Mouse (Mus musculus) forebrain, embryonic 10.5 days (tissue): ENCODE data around the gene Otop2. TPM values are rescaled to one million over a fixed set of nuclear protein-coding genes. Genes with fewer than 3 reads are reported as not detected.
A peak's percentile ranks its signal among the peaks of the same experiment; 100 is the strongest.

ENCODE experiments used
- DNase-seq: peaks from one replicate; pipeline ENCODE4 v3.0.0-alpha.2; 2017; ENCODE audit warnings: low spot score; ENCODE audit errors: extremely low spot score
- H3K27ac ChIP-seq: fragments of 300-500 bp; sonication (generic); 2 replicates; pipeline ENCODE4 v1.5.1; 2016; ENCODE audit warnings: mild to moderate bottlenecking
- H3K27me3 ChIP-seq: fragments of 300-500 bp; sonication (generic); 2 replicates; pipeline ENCODE4 v1.6.1; 2016; ENCODE audit warnings: mild to moderate bottlenecking; ENCODE audit not compliant: poor library complexity, severe bottlenecking
- H3K36me3 ChIP-seq: fragments of 300-500 bp; sonication (generic); replicated peaks from 2 replicates; pipeline ENCODE4 v1.6.1; 2016; ENCODE audit warnings: mild to moderate bottlenecking, moderate library complexity
- H3K4me1 ChIP-seq: fragments of 300-500 bp; sonication (generic); 2 replicates; pipeline ENCODE4 v1.6.1; 2016
- H3K4me3 ChIP-seq: fragments of 300-500 bp; sonication (generic); 2 replicates; pipeline ENCODE4 v1.5.1; 2016; ENCODE audit warnings: mild to moderate bottlenecking, moderate library complexity
- H3K9me3 ChIP-seq: fragments of 300-500 bp; sonication (generic); 2 replicates; pipeline ENCODE4 v1.6.1; 2016; ENCODE audit warnings: mild to moderate bottlenecking, moderate library complexity
- WGBS: fragments of 180-500 bp; shearing (Covaris S2); methylation state at CpG from one replicate; pipeline ENCODE4 v1.1.7; 2016; 5-methylcytosine and 5-hydroxymethylcytosine counted together
- polyA plus RNA-seq: library from polyadenylated mRNA; unstranded; fragments of >200 nt; fragmentation: Nextera tagmentation; extraction: Ambion mirVana; gene quantifications from 2 replicates; pipeline ENCODE4 v1.2.1, GENCODE M21; 2016

The Otop2 gene
- polyA plus RNA-seq, 1 experiment from 2014 or later: 0.12 TPM

DNA sequence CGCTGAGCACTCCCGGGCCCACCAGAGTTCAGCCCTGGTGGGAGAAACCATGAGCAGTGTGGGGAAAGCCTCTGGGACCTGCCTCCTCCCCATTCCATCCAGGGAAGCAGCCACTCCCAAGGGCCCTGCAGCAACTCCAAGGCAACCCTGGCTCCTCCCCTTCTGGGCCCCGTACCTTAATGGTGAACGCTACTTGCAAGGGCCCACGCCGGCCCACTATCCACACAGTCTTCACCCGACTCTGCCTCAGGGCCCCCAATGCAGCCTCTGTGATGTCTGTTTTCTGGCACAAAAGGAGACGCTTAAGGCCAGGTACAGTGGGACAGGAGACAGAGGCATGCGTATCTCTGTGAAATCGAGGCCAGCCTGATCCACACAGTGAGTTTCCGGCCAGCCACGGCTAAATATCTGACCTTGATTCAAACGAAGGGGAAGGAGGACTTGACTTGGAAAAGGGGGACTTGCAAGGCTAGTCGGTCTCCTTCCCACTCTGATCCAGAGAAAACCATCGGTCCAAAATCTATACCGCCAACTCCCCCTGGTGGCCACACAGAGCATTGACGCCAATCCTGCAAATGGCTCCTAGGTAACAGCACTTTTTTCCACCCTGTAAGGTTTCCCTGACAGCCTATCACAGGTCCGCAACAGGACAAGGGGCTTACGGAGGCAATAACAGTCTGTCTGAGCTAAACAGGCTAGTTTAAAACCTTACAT, 36.7 kb upstream of the Otop2 start:
- 33% methylated on average over 19 of the region's 19 CpGs for WGBS
- no peaks in the 10 kb centered on the region for H3K9me3 ChIP-seq
- H3K36me3 ChIP-seq: peaks cover 23% of the 10 kb centered on the region
- no peak overlapping the region for H3K4me3 ChIP-seq
- DNase-seq: peak; percentile 82
- no peak overlapping the region for H3K27ac ChIP-seq
- peaks cover 51% of the 10 kb centered on the region for H3K27me3 ChIP-seq
- H3K4me1 ChIP-seq: peaks cover 65% of the 10 kb centered on the region

DNA sequence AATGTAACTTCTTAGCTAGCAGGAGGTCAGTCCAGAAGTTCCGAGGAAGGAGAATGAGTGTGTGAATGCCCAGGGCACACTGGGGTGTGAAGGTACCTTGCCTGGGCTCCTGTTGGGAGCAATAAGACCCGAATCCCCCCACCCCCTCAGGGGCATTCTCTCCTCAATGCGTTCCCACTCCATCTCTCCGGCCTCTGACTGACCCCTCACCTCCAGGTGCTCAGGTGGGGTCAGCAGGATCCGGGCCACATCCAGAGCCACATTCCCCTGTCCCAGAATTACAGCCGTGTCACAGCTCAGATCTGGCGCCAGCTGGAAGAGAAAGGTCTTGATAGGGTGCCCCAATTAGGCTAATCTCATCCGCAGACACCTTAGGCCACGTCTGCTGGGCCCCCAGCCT, 35.9 kb upstream of the Otop2 start:
- H3K4me1 ChIP-seq: peaks cover 65% of the 10 kb centered on the region

DNA sequence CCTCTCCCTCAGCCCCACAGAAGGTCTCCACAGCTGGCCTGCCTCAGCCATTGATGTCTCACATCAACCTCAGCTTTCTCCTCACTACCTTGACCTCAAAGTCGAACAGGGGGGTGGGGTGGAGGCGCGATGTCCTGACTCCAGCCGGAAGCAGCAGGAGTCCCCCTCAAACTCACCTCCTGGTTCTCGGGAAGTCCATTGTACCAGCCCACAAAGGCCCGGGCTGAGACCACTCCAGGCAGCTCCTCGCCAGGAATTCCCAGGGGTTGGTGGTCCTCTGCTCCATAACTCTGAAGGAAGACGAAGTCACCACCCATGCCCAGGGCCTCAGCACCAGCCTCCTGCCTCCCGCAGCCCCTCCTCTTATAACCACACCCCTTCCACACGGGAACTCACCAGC, 35.5 kb upstream of the Otop2 start:
- peaks cover 39% of the 10 kb centered on the region for H3K27me3 ChIP-seq
- no peak for DNase-seq
- peaks cover 23% of the 10 kb centered on the region for H3K36me3 ChIP-seq
- H3K9me3 ChIP-seq: no peaks in the 10 kb centered on the region
- H3K27ac ChIP-seq: no peak overlapping the region
- peaks cover 65% of the 10 kb centered on the region for H3K4me1 ChIP-seq
- no peak overlapping the region for H3K4me3 ChIP-seq
- WGBS: 73% methylated on average over 10 of the region's 10 CpGs

More for the DNA sequence above, 35.9 kb upstream of the Otop2 start:
- H3K27ac ChIP-seq: no peak overlapping the region
- H3K4me3 ChIP-seq: no peak overlapping the region
- H3K27me3 ChIP-seq: peaks cover 43% of the 10 kb centered on the region
- DNase-seq: no peak
- WGBS: 83% methylated on average over 9 of the region's 9 CpGs
- H3K9me3 ChIP-seq: no peaks in the 10 kb centered on the region
- H3K36me3 ChIP-seq: peaks cover 23% of the 10 kb centered on the region

DNA sequence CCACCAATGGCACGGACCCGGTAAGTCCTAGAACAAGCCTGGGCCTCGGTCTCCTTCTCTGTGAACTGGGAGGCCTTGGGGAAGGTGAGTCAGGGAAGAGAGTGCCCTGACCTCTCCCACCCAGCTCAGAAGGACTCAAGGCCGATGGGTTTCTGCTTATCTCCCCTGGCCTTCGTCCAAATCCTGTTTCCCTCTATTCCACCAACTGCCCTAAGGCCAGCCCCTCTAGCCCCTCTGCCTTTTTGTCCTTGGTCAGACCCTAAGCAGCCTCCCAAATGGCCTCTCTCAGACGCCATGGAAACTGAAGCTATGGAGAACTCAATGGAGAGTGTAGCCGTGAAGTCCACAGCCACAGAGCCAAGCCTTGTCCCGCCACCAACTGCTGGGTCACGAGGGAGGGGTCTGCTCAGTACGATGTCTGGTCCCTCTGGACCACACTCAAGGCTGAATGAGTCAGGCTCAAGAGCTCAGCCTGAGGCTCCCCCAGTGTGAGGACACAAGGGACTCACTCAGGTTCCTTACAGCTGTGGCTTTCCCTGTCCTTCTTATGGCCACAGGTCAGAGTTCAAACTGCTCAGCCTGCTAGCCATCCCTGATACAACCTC, 34.0 kb upstream of the Otop2 start:
- Histone ChIP-seq H3K27me3 (peaks cover 24% of the 10 kb centered on the region), H3K36me3 (peaks cover 20% of the 10 kb centered on the region), H3K9me3 (no peaks in the 10 kb centered on the region), H3K27ac (no peak overlapping the region), H3K4me1 (peaks cover 57% of the 10 kb centered on the region), H3K4me3 (no peak overlapping the region)
- no peak for DNase-seq
- WGBS: 81% methylated on average over 10 of the region's 10 CpGs

DNA sequence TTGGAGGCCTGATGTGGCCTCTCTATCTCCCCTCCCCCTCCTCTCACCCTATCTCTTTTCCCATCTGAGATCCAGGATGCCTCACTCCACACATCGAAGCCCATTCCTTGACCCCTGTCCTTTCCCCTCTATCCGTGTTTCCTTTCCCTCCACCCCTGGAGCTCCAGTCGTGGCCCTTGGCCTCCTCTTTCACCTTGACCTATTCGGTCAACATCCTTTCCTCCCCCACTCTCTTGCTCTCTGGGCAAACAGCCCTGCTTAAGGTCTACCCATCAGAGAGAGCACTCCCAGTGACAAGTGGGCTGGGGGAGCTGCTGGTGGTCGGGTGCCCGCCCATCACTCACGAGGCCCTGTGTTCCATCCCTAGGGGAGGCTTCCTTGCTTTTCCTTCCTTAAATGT, 33.2 kb upstream of the Otop2 start:
- WGBS: 73% methylated on average over 7 of the region's 7 CpGs
- Histone ChIP-seq H3K27ac (no peak overlapping the region), H3K9me3 (no peaks in the 10 kb centered on the region), H3K4me3 (no peak overlapping the region), H3K4me1 (peaks cover 60% of the 10 kb centered on the region), H3K27me3 (peaks cover 16% of the 10 kb centered on the region), H3K36me3 (peaks cover 13% of the 10 kb centered on the region)
- DNase-seq: no peak

DNA sequence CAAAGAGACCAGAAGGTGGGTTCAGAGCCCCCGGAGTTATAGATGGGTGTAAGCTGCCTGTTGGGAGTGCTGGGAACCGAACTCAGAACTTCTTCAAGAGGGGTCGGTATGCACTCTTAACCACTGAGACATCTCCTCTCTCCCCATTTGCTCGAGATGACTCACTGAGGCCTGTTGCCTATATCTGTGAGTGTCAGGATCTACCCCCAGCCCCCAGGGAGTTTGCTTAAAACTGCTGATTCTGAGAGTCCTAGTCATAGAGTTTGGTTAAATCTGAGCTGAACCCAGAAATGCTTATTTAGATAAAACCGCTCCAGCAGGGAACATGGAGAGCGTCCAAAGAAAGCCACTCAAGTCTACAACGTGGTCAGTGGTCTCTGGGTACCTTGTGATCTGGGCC, 32.8 kb upstream of the Otop2 start:
- 89% methylated on average over 7 of the region's 7 CpGs for WGBS
- Histone ChIP-seq H3K27ac (no peak overlapping the region), H3K36me3 (peaks cover 9% of the 10 kb centered on the region), H3K4me1 (peaks cover 60% of the 10 kb centered on the region), H3K9me3 (no peaks in the 10 kb centered on the region), H3K27me3 (peaks cover 12% of the 10 kb centered on the region), H3K4me3 (no peak overlapping the region)
- no peak for DNase-seq

DNA sequence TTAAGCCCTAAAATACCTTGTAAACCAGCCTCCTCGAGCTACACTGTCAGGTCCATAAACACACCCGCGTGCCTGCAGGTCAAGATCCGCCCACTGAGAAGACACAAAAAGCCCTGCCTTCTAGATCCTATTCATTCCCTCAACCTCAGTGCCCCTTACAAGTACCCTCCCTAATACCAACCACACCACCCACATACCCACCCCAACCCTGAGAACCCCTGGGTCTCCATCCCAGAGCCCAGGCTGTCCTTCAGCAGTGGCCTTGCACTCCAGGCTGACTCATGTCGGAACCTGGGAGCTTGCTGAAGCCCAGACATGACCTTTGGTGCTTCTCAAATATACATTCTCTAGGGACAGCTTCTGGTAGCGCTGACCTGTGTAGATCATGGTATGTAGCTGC, 32.2 kb upstream of the Otop2 start:
- H3K27ac ChIP-seq: no peak overlapping the region
- H3K4me1 ChIP-seq: peaks cover 60% of the 10 kb centered on the region
- peaks cover 3% of the 10 kb centered on the region; the same call in 1 of the 2 replicates for H3K36me3 ChIP-seq
- WGBS: 94% methylated on average over 6 of the region's 6 CpGs
- no peak for DNase-seq
- H3K9me3 ChIP-seq: no peaks in the 10 kb centered on the region
- H3K4me3 ChIP-seq: no peak overlapping the region
- peaks cover 6% of the 10 kb centered on the region for H3K27me3 ChIP-seq

DNA sequence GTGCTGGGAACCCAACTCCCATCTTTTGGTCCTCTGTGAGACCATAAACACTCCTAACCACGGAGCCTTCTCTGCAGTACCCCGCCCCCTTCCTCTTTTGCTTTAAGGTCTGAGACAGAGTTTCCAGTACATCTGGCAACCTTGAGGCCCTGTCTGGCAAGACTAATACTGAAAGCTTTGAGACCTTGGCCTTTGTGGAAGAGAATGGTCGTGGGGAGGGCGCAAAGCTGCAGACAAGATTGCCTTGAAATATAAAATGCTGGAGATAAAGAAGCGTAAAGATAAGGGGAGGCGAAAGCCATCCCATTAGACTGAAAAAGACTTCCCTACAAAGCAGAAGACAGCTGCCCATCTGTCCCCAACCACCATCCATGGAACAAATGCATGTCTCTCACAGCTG, 31.5 kb upstream of the Otop2 start:
- no peaks in the 10 kb centered on the region for H3K27me3 ChIP-seq
- H3K4me3 ChIP-seq: peak overlapping the region; percentile 82
- H3K36me3 ChIP-seq: peaks cover 3% of the 10 kb centered on the region; the same call in 1 of the 2 replicates
- H3K9me3 ChIP-seq: no peaks in the 10 kb centered on the region
- no peak overlapping the region for H3K27ac ChIP-seq
- no peak for DNase-seq
- WGBS: 91% methylated on average over 6 of the region's 6 CpGs
- peaks cover 53% of the 10 kb centered on the region for H3K4me1 ChIP-seq

DNA sequence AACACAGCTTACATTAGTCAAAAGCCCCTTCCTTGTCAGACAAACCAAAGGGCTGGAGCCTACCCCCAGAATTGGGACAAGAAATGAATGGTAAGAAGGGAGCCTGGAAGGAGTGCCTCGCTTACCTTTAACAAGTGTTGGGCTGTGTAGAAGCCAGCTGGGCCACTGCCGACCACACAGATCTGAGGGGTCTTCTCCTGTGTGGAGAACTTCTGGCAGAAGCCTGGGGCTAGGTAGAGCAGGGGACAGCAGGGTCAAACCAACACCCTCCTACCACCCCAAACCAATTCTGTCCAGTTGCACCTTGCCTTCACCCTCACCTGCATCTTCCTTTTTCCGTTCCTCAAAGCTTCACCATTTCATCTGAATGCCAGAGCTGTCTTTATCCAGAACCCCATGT, 31.0 kb upstream of the Otop2 start:
- Histone ChIP-seq H3K9me3 (no peaks in the 10 kb centered on the region), H3K27ac (peak overlapping the region; percentile 93), H3K27me3 (no peaks in the 10 kb centered on the region), H3K4me3 (peak overlapping the region; percentile 82), H3K36me3 (peaks cover 3% of the 10 kb centered on the region; the same call in 1 of the 2 replicates), H3K4me1 (peaks cover 49% of the 10 kb centered on the region)
- no peak for DNase-seq
- 55% methylated on average over 3 of the region's 3 CpGs for WGBS

DNA sequence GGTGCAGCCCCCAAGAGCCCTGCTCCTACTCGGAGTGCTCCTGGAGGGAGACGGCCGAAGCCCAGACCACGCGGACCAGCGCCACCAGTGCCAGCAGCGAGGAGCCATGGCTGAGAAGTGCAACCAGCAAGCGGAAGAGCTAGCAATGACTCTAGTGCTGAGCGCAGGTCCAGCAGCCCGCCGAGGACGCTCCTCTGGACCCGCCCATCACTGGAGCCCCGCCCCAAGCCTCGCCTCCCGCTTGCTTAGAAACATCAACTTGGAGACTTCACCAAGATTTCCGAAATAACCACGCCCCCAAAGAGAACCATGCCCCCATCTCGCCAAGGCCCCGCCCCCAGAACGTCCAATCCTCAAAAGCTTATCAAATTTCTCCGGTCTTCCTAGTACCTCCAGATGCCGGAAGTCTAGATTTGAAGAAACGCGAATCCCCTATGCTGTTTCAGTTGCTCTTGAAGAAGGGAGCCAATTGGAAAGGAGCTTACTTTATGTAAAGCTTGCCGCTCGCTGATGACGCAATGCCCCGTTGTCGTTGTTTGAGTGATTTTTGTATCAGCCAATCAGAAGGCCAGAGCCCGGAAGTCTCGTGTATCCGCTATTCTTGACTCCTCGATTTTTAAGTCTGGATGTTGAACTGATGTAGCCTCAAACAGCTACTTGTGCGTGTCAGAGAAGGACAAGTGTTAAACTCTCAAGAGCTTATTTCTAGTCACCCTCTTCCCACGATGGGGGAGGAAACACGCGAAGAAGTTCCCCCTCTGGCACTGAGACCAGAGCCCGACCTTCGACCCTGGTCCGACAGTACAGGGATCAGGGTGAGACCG, 30.0 kb upstream of the Otop2 start, which contains the start of gene Fdxr:
Fdxr (minus strand) TSS at position 271 of the 824 bp plus-strand sequence.
- H3K27me3 ChIP-seq: no peaks in the 10 kb centered on the region
- no peaks in the 10 kb centered on the region for H3K9me3 ChIP-seq
- H3K36me3 ChIP-seq: no peaks in the 10 kb centered on the region
- H3K27ac ChIP-seq: peak within 1 kb of the TSS; percentile 93
- under 1% methylated on average over 42 of the region's 42 CpGs for WGBS
- peak within 1 kb of the TSS; percentile 82 for H3K4me3 ChIP-seq
- peak; percentile 98 for DNase-seq
- peaks cover 44% of the 10 kb centered on the region for H3K4me1 ChIP-seq

DNA sequence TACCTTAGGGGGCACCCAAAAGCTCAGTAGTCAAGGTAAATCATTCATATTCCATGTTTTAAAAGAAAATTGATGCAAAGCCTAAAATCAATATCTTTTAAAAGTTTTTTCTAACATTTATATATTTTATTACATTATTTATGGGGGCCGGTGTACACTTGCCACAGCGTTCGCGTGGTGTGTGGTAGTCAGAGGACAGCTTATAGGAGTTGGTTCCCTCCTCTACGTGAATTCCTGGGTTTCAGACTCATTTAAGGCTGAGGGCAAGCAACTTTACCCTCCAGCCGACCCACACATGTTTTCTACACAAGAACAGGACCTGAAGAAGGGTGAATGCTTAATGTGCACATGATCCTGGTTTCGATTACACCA, 29.4 kb upstream of the Otop2 start:
- WGBS: 19% methylated on average over 7 of the region's 7 CpGs
- DNase-seq: no peak
- Histone ChIP-seq H3K27ac (peak overlapping the region; percentile 93), H3K36me3 (no peaks in the 10 kb centered on the region), H3K4me3 (peak overlapping the region; percentile 82), H3K4me1 (peaks cover 44% of the 10 kb centered on the region), H3K27me3 (no peaks in the 10 kb centered on the region), H3K9me3 (no peaks in the 10 kb centered on the region)

DNA sequence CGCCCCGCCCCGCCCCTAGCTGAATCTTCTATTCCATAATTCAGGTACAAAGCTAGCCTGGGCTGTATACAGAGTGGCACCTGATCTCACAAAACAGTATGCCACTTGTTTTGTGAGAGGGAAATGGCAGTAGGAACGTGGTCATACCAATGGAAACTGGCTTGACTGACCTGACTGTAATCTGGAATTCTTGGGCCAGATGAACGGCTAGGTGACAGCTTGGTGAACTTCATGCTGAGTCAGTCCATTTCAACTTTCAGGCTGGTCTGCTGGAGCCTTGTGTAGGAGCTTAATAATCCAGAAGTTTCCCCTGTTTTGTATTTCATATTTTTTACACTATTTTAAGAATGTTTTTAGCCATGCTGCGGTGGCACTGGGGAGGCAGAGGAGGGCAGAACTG, 28.8 kb upstream of the Otop2 start:
- 75% methylated on average over 6 of the region's 6 CpGs for WGBS
- peak overlapping the region; percentile 82 for H3K4me3 ChIP-seq
- H3K4me1 ChIP-seq: peaks cover 39% of the 10 kb centered on the region
- H3K36me3 ChIP-seq: no peaks in the 10 kb centered on the region
- no peak overlapping the region for H3K27ac ChIP-seq
- no peaks in the 10 kb centered on the region for H3K27me3 ChIP-seq
- no peaks in the 10 kb centered on the region for H3K9me3 ChIP-seq
- no peak for DNase-seq

DNA sequence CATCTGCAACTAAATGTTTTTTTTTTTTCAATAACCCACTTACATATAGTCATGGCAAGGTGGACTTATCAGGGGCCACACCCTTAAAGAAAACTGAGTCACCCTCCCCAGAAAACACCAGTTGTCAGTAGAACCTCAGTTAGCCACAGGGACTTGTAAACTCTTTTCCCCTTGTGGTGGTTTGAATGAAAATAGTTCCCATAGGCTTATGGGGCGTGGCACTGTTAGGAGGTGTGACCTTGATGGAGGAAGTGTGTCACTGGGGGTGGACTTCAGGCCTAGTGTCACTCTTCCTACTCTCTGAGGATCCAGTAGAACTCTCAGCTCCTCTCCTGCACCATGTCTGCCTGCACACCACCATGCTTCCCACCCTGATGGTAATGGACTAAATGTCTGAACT, 27.2 kb upstream of the Otop2 start:
- no peak overlapping the region for H3K4me3 ChIP-seq
- WGBS: 71% methylated on average over 1 of the region's 1 CpGs
- no peak for DNase-seq

More for the DNA sequence above, 27.2 kb upstream of the Otop2 start:
- Histone ChIP-seq H3K27ac (no peak overlapping the region), H3K27me3 (no peaks in the 10 kb centered on the region), H3K36me3 (no peaks in the 10 kb centered on the region), H3K4me1 (peaks cover 29% of the 10 kb centered on the region), H3K9me3 (no peaks in the 10 kb centered on the region)
